Mouse (Mus musculus) heart, embryonic 13.5 days (tissue): ENCODE data around the gene Btbd11. TPM values are rescaled to one million over a fixed set of nuclear protein-coding genes. Genes with fewer than 3 reads are reported as not detected.

ENCODE experiments used
- ATAC-seq: fragments of 200-750 bp; cut with Nextera tagmentation; 2 replicates; pipeline ENCODE4 v1.8.0; 2017; ENCODE audit warnings: moderate TSS enrichment; ENCODE audit not compliant: insufficient number of reproducible peaks, low FRiP score, low TSS enrichment; ENCODE audit errors: extremely low read depth
- H3K27ac ChIP-seq: fragments of 300-500 bp; sonication (generic); replicated peaks from 2 replicates; pipeline ENCODE4 v1.5.1; 2015; ENCODE audit warnings: moderate library complexity, mild to moderate bottlenecking, inconsistent platforms
- H3K27me3 ChIP-seq: fragments of 300-500 bp; sonication (generic); replicated peaks from 2 replicates; pipeline ENCODE4 v1.6.1; 2015; ENCODE audit warnings: mild to moderate bottlenecking, inconsistent platforms
- H3K36me3 ChIP-seq: fragments of 300-500 bp; sonication (generic); 2 replicates; pipeline ENCODE4 v1.6.1; 2015; ENCODE audit warnings: mild to moderate bottlenecking, inconsistent platforms
- H3K4me1 ChIP-seq: fragments of 300-500 bp; sonication (generic); 2 replicates; pipeline ENCODE4 v1.6.1; 2015; ENCODE audit warnings: inconsistent platforms
- H3K4me2 ChIP-seq: fragments of 300-500 bp; sonication (generic); 2 replicates; pipeline ENCODE4 v1.6.1; 2015; ENCODE audit warnings: inconsistent platforms, mild to moderate bottlenecking, moderate library complexity
- H3K4me3 ChIP-seq: fragments of 300-500 bp; sonication (generic); 2 replicates; pipeline ENCODE4 v1.5.1; 2015; ENCODE audit warnings: moderate library complexity, mild to moderate bottlenecking, inconsistent platforms
- H3K9ac ChIP-seq: fragments of 300-500 bp; sonication (generic); 2 replicates; pipeline ENCODE4 v1.6.1; 2015; ENCODE audit warnings: inconsistent platforms, mild to moderate bottlenecking, moderate library complexity
- H3K9me3 ChIP-seq: fragments of 300-500 bp; sonication (generic); 2 replicates; pipeline ENCODE4 v1.6.1; 2016; ENCODE audit warnings: inconsistent platforms
- WGBS: fragments of 180-500 bp; shearing (Covaris S2); methylation state at CpG from one replicate; pipeline ENCODE4 v1.1.7; 2015; ENCODE audit warnings: mixed read lengths; 5-methylcytosine and 5-hydroxymethylcytosine counted together
- polyA plus RNA-seq: library from polyadenylated mRNA; unstranded; fragments of >200 nt; fragmentation: Nextera tagmentation; extraction: Ambion mirVana; gene quantifications from 2 replicates; pipeline ENCODE4 v1.2.1, GENCODE M21; 2015

Gene Btbd11
- polyA plus RNA-seq, 1 experiment from 2014 or later: 0.64 TPM

DNA sequence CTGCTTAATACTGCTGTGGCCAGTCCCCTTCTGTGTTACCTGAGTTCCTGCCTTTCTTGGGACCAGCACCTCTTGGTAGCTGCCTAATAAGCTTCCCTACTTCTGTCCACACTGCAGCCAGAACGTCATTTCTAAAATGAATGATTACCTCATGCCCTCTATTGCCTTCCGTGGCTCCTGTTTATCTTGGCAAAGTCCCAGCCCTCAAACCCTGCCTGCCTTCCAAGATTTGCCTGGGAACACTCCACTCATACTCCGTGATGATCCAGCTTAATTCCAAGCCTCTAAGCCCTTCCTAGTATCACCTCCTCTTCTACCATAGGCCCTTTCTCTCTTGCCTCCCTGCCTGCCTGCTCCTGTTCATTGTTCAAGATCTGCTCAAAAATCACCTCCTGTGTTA lies 94.5 kb downstream of the Btbd11 start:
- Histone ChIP-seq H3K9ac (no peak overlapping the region), H3K27me3 (no peaks in the 10 kb centered on the region), H3K9me3 (no peaks in the 10 kb centered on the region), H3K36me3 (no peaks in the 10 kb centered on the region), H3K4me2 (no peak overlapping the region), H3K4me1 (peaks cover 34% of the 10 kb centered on the region), H3K4me3 (no peak overlapping the region), H3K27ac (no peak overlapping the region)
- WGBS: 14% methylated on average over 3 of the region's 3 CpGs
- no peak for ATAC-seq

DNA sequence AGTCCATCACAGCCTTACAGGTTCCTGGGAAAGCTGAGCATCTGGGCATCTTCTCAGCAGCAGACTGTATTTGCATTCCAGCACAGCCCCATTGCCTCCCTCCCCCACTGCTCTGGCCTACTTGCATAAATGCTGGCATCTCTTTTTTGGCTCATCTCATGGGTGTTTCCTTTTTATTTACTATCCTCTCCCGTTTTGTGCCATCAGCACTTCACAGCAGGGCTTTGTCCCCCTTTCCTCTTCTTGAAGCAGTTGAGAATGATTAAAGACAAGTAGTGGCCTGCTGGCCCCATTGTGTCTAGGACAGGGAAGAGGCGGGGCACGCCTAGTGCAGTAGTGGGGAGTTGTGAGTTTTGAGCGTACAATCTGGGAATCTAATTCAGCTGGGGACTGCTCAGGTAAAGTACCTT lies 95.5 kb downstream of the Btbd11 start:
- Histone ChIP-seq H3K4me3 (no peak overlapping the region), H3K4me2 (no peak overlapping the region), H3K27me3 (no peaks in the 10 kb centered on the region), H3K36me3 (no peaks in the 10 kb centered on the region), H3K9me3 (no peaks in the 10 kb centered on the region), H3K27ac (no peak overlapping the region), H3K4me1 (peaks cover 34% of the 10 kb centered on the region), H3K9ac (no peak overlapping the region)
- no peak for ATAC-seq
- WGBS: 41% methylated on average over 4 of the region's 4 CpGs

DNA sequence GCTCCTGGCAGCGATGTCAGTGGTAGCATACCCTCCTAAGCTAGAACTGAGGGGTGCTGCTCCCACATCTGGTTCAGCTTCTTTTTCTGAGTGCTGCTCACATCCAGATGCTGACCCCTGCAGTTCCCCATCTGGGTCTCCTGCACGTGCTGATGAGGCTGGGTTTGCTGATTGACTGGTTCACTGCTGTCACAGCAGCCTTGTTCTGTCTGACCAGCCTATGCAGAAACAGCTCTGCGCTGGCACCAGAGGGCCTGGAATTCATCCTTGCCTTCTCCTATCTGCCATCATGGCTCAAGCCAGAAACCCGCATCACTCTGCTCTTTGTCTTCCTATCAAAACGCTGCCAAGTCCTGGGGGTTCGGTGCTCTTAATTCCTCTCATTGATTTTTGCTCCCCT lies 95.9 kb downstream of the Btbd11 start:
- ATAC-seq: no peak
- H3K36me3 ChIP-seq: no peaks in the 10 kb centered on the region
- WGBS: 29% methylated on average over 6 of the region's 6 CpGs
- no peak overlapping the region for H3K9ac ChIP-seq
- H3K27me3 ChIP-seq: no peaks in the 10 kb centered on the region
- H3K4me2 ChIP-seq: no peak overlapping the region
- H3K4me3 ChIP-seq: no peak overlapping the region
- peaks cover 34% of the 10 kb centered on the region for H3K4me1 ChIP-seq
- no peak overlapping the region for H3K27ac ChIP-seq
- H3K9me3 ChIP-seq: no peaks in the 10 kb centered on the region

DNA sequence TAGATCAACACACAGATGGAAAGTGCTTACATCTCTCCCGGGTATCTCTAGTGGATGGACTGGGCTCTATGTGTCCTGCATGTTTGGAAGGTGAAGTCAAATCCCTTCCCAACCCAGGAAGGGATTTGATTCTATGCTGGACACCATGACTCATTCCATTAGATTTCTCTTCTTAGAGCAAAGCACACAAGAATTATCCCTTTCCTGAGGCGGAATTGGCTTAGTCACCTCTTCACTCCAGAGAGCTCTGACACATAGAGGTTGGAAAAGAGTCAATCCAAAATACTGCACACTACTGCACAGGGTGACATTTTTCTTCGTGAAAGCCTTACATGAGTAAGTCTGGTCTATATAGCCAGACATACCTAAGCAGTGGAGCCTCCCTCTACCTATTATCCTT lies 99.8 kb downstream of the Btbd11 start:
- no peaks in the 10 kb centered on the region for H3K36me3 ChIP-seq
- 0 out of 2 replicates have a peak, but pooled peaks cover 2% of the 10 kb centered on the region for H3K9me3 ChIP-seq
- H3K27me3 ChIP-seq: no peaks in the 10 kb centered on the region
- H3K27ac ChIP-seq: no peak overlapping the region
- H3K4me2 ChIP-seq: no peak overlapping the region
- H3K4me1 ChIP-seq: peaks cover 14% of the 10 kb centered on the region
- ATAC-seq: no peak
- 80% methylated on average over 3 of the region's 3 CpGs for WGBS
- H3K4me3 ChIP-seq: no peak overlapping the region
- H3K9ac ChIP-seq: no peak overlapping the region

DNA sequence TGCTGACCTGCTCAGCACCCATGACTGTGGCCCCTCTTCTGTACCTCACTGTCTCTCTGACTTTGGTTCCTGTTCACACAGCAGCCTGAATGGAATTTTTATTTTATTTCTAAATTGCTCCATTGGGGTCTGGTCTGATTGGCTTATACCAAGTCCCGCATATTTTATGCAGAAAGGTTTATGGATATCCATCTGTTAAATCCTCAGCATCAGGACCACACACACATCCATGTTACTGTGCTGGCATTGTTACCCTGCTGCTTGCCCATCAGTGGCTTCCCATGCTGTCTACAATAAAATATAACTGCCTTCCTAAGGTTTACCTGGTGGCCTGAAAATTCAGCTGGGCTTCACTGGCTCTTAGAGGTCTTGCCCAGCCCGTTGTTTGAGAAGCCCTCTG lies 106.0 kb downstream of the Btbd11 start:
- Histone ChIP-seq H3K27me3 (no peaks in the 10 kb centered on the region), H3K36me3 (no peaks in the 10 kb centered on the region), H3K9me3 (0 out of 2 replicates have a peak, but pooled peaks cover 2% of the 10 kb centered on the region), H3K9ac (no peak overlapping the region), H3K4me2 (no peak overlapping the region), H3K4me3 (no peak overlapping the region), H3K27ac (no peak overlapping the region), H3K4me1 (no peaks in the 10 kb centered on the region)
- 75% methylated on average over 2 of the region's 2 CpGs for WGBS
- no peak for ATAC-seq

DNA sequence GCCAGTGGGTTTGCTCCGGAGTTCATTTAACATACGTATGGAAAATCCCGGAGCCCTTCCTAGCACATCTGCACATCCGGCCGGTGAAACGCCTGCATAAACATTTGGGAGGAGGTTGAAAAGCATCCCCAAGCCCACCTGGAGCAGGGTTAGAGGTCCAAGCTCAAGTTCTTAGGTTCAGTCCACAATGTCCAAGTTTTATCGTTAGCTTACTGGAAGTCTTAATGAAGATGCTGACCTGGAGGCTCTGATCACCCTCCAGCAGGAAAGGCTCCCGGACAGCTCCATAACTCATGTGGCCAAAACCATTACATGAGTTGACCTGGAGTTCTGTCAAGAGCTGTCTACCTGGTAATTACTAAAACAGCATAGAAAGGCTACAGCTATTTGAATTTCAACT lies 109.7 kb downstream of the Btbd11 start:
- no peak overlapping the region for H3K4me3 ChIP-seq
- H3K36me3 ChIP-seq: no peaks in the 10 kb centered on the region
- H3K27ac ChIP-seq: no peak overlapping the region
- no peaks in the 10 kb centered on the region for H3K4me1 ChIP-seq
- H3K9me3 ChIP-seq: no peaks in the 10 kb centered on the region
- no peak overlapping the region for H3K4me2 ChIP-seq
- no peaks in the 10 kb centered on the region for H3K27me3 ChIP-seq
- no peak for ATAC-seq
- H3K9ac ChIP-seq: no peak overlapping the region
- WGBS: 92% methylated on average over 8 of the region's 8 CpGs

DNA sequence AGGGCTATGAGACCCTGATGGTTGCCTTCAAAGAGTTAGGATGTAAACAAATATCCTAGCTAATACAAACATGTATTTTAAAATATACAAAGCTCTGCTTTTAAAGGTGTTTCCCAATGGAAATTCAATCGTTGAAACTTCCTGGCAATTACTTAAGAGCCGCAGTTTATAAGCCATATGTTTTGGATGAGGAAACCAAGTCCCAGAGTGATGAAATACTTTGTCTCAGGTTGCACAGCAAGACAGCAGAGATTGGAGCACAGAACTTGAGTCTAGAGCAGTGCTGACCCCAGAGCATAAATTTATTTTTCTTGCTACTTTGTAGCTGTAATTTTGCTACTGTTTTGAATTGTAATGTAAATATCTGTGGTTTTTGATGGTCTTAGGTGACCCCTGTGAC lies 110.4 kb downstream of the Btbd11 start:
- no peak for ATAC-seq
- 67% methylated on average over 2 of the region's 2 CpGs for WGBS
- Histone ChIP-seq H3K27me3 (no peaks in the 10 kb centered on the region), H3K4me3 (no peak overlapping the region), H3K4me2 (no peak overlapping the region), H3K4me1 (no peaks in the 10 kb centered on the region), H3K36me3 (no peaks in the 10 kb centered on the region), H3K9ac (no peak overlapping the region), H3K9me3 (no peaks in the 10 kb centered on the region), H3K27ac (no peak overlapping the region)

DNA sequence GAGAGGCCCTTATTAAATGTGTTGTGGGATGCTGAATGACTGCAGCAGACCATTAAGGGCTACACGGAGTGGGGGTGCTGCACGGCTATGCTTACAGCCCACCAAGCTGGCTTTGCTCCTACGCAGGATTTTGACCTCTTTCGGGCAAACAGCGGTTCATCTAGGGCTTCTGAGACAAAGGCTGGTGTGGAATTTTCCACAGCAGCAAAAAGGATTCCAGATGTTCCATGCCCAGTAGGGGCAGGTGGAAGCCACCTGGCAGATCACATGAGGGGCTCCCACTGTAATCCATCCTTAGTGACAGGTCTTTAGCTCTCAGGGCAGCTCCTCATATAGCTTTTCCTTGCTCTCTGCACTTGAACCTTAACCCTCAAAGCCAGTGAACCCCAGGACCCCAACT lies 111.3 kb downstream of the Btbd11 start:
- no peak overlapping the region for H3K4me3 ChIP-seq
- H3K9ac ChIP-seq: no peak overlapping the region
- H3K4me1 ChIP-seq: no peaks in the 10 kb centered on the region
- 80% methylated on average over 5 of the region's 5 CpGs for WGBS
- H3K27me3 ChIP-seq: no peaks in the 10 kb centered on the region
- no peak overlapping the region for H3K27ac ChIP-seq
- no peak overlapping the region for H3K4me2 ChIP-seq
- H3K36me3 ChIP-seq: no peaks in the 10 kb centered on the region
- no peaks in the 10 kb centered on the region for H3K9me3 ChIP-seq
- no peak for ATAC-seq

DNA sequence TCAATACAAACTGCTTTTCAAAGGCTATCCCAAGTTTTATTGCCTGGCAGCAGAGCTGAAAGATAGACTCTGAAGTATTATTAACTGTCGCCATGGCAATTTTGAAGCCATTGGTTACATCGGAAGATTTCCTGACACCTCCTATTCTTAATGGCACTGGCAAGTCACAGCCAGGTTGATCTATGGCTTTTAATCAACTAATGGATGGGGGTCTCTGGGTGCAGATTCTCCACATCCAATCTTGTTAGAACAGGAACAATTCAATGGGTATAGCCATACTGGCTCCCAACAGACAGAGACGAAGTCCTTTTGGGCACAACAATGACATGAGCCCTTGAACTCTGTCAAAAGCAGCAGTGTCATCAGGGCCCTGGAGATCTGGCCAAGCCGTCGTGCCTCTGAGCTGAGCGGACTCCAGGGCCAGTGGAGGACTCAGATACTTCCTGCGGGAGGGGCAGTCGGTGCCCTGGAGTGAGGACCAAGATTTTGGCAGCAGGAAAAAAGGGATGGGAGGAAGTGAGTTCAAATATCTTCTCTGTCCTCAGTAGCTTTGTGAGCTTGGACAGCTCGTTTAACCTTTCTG lies 114.0 kb downstream of the Btbd11 start:
- WGBS: 69% methylated on average over 9 of the region's 9 CpGs
- Histone ChIP-seq H3K4me2 (no peak overlapping the region), H3K36me3 (no peaks in the 10 kb centered on the region), H3K27ac (no peak overlapping the region), H3K9ac (no peak overlapping the region), H3K27me3 (no peaks in the 10 kb centered on the region), H3K4me1 (no peaks in the 10 kb centered on the region), H3K4me3 (no peak overlapping the region), H3K9me3 (no peaks in the 10 kb centered on the region)
- ATAC-seq: no peak

DNA sequence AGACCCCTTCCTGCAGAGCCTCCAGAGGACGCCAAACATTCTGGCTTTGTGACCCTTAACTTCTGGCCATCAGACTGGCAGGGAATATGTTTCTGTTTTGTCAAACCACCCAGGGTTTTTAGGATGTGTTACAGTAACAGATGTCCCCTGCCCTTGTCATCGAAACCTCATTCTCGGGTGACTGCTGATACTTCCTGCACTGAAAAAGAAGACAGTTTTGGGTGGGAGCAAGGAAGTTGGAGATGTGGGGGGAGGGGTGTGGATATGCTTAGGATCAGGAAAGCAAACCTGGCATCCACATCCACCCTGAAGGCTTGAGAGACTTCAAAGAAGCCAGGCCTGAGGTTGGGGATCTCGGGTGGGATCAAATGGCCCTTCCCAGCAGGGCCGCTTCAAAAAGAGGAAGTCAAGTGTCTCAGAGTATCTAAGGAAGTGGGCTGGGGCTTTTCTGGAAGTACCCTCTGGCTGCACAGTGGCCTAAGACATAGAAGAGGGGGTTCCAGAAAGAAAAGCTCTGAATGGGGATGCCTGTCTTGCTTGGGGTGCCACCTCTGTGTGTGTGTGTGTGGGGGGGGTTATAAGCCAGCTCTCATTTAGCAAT lies 115.5 kb downstream of the Btbd11 start:
- 50% methylated on average over 5 of the region's 5 CpGs for WGBS
- Histone ChIP-seq H3K9ac (no peak overlapping the region), H3K36me3 (no peaks in the 10 kb centered on the region), H3K9me3 (no peaks in the 10 kb centered on the region), H3K27ac (no peak overlapping the region), H3K4me2 (no peak overlapping the region), H3K27me3 (no peaks in the 10 kb centered on the region), H3K4me3 (no peak overlapping the region), H3K4me1 (no peaks in the 10 kb centered on the region)
- ATAC-seq: no peak

DNA sequence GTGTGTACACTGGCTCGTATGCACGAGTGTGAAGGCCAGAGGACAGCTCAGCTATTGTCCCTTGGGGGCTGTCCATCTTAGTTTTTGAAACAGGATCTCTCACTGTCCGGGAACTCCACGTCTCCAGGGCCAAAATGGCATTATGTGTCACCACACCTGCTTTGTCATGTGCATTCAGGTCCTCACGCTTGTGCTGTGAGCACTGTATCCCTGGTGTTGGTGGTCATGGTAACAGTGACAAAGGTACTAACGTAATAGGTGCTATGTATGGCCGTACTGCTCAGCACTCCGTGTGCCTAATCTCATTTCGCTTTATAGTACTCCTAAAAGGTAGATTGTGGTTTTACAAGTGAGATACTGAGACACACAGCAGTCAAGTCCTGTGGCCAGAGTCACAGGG lies 116.0 kb downstream of the Btbd11 start:
- Histone ChIP-seq H3K9ac (no peak overlapping the region), H3K4me2 (no peak overlapping the region), H3K36me3 (no peaks in the 10 kb centered on the region), H3K9me3 (no peaks in the 10 kb centered on the region), H3K4me1 (no peaks in the 10 kb centered on the region), H3K4me3 (no peak overlapping the region), H3K27me3 (no peaks in the 10 kb centered on the region), H3K27ac (no peak overlapping the region)
- 70% methylated on average over 9 of the region's 9 CpGs for WGBS
- ATAC-seq: no peak

DNA sequence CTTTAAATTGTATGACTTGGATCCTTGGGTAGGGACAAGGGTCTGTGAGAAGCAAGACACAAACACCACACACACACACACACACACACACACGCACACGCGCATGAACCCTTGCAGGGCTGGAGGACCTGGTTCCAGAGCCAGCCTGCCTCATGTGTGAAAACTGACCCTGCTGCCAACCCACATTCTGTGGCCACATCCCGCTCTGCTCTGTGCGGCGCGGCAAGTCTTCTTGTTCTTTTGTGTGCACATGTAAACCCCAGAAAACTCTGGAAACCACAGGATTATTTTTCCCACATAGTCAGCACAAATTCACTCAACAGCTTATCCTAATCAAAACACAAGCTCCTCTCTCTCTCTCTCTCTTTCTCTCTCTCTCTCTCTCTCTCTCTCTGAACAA lies 116.8 kb downstream of the Btbd11 start:
- 87% methylated on average over 7 of the region's 7 CpGs for WGBS
- no peak for ATAC-seq
- Histone ChIP-seq H3K4me3 (no peak overlapping the region), H3K36me3 (no peaks in the 10 kb centered on the region), H3K4me2 (no peak overlapping the region), H3K9ac (no peak overlapping the region), H3K9me3 (no peaks in the 10 kb centered on the region), H3K27me3 (no peaks in the 10 kb centered on the region), H3K4me1 (no peaks in the 10 kb centered on the region), H3K27ac (no peak overlapping the region)
